Mouse (Mus musculus): ENCODE data around the gene Gm10277. TPM values are rescaled to one million over a fixed set of nuclear protein-coding genes. Genes with fewer than 3 reads are reported as not detected.

The Gm10277 gene
- polyA plus RNA-seq, 1 experiment from 2014 or later: 1.4 TPM

GRCm38 (mm10) chr11:77746652-77747051 lies 40.9 kb downstream of the Gm10277 start:
- Histone ChIP-seq H3K4me2 (replicated peaks) (no peak overlapping the region), H3K27me3 (no peaks in the 10 kb centered on the region), H3K9me3 (no peaks in the 10 kb centered on the region), H3K4me3 (no peak overlapping the region), H3K27ac (no peak overlapping the region), H3K36me3 (no peaks in the 10 kb centered on the region), H3K4me1 (no peaks in the 10 kb centered on the region), H3K9ac (no peak overlapping the region)
- 86% methylated on average over 4 of the region's 4 CpGs for WGBS
- no peak for ATAC-seq (ENCODE audit: insufficient number of reproducible peaks, insufficient read depth, low FRiP score, low TSS enrichment)

GRCm38 (mm10) chr11:77743966-77744365 lies 43.6 kb downstream of the Gm10277 start:
- 34% methylated on average over 6 of the region's 6 CpGs for WGBS
- no peak for ATAC-seq (ENCODE audit: insufficient number of reproducible peaks, insufficient read depth, low FRiP score, low TSS enrichment)
- no peak overlapping the region for H3K4me3 ChIP-seq

GRCm38 (mm10) chr11:77738555-77738954 lies 49.0 kb downstream of the Gm10277 start:
- Histone ChIP-seq H3K27ac (no peak overlapping the region), H3K9ac (no peak overlapping the region), H3K9me3 (no peaks in the 10 kb centered on the region), H3K27me3 (no peaks in the 10 kb centered on the region), H3K36me3 (no peaks in the 10 kb centered on the region), H3K4me1 (no peaks in the 10 kb centered on the region), H3K4me3 (no peak overlapping the region), H3K4me2 (replicated peaks) (no peak overlapping the region)
- WGBS: 46% methylated on average over 7 of the region's 7 CpGs
- ATAC-seq (ENCODE audit: insufficient number of reproducible peaks, insufficient read depth, low FRiP score, low TSS enrichment): no peak

More at GRCm38 (mm10) chr11:77743966-77744365, 43.6 kb downstream of the Gm10277 start:
- no peaks in the 10 kb centered on the region for H3K4me1 ChIP-seq
- no peaks in the 10 kb centered on the region for H3K9me3 ChIP-seq
- no peak overlapping the region for H3K4me2 ChIP-seq (replicated peaks)
- H3K36me3 ChIP-seq: no peaks in the 10 kb centered on the region
- no peak overlapping the region for H3K27ac ChIP-seq
- H3K27me3 ChIP-seq: no peaks in the 10 kb centered on the region
- no peak overlapping the region for H3K9ac ChIP-seq

GRCm38 (mm10) chr11:77737289-77737688 lies 50.3 kb downstream of the Gm10277 start:
- no peaks in the 10 kb centered on the region for H3K4me1 ChIP-seq
- no peak overlapping the region for H3K27ac ChIP-seq
- 1% methylated on average over 6 of the region's 6 CpGs for WGBS
- H3K4me3 ChIP-seq: no peak overlapping the region
- H3K9me3 ChIP-seq: no peaks in the 10 kb centered on the region
- no peak overlapping the region for H3K9ac ChIP-seq
- no peak overlapping the region for H3K4me2 ChIP-seq (replicated peaks)
- no peak for ATAC-seq (ENCODE audit: insufficient number of reproducible peaks, insufficient read depth, low FRiP score, low TSS enrichment)
- no peaks in the 10 kb centered on the region for H3K36me3 ChIP-seq
- H3K27me3 ChIP-seq: no peaks in the 10 kb centered on the region

Other genes with a start within 250 kb of the Gm10277 start
- 14.9 and 15.1 TPM in 2 replicates for gene Taok1, start 179.9 kb downstream of the Gm10277 start, polyA plus RNA-seq (2016; fragmentation: Nextera tagmentation; extraction: Ambion mirVana)
- 5.1 and 5.6 TPM in 2 replicates for gene Nufip2, start 101.6 kb downstream of the Gm10277 start, polyA plus RNA-seq (2016; fragmentation: Nextera tagmentation; extraction: Ambion mirVana)
- gene Cryba1, start 62.5 kb downstream of the Gm10277 start, polyA plus RNA-seq (2016; fragmentation: Nextera tagmentation; extraction: Ambion mirVana): 67.0 and 159 TPM in 2 replicates
- 33.2 and 35.0 TPM in 2 replicates for gene Myo18a, start 24.5 kb downstream of the Gm10277 start, polyA plus RNA-seq (2016; fragmentation: Nextera tagmentation; extraction: Ambion mirVana)
- 1.7 and 3.2 TPM in 2 replicates for gene Pipox, start 106.3 kb upstream of the Gm10277 start, polyA plus RNA-seq (2016; fragmentation: Nextera tagmentation; extraction: Ambion mirVana)
- gene Sez6, start 143.1 kb upstream of the Gm10277 start, polyA plus RNA-seq (2016; fragmentation: Nextera tagmentation; extraction: Ambion mirVana): 2.0 and 2.4 TPM in 2 replicates
- 27.5 and 27.7 TPM in 2 replicates for gene Phf12, start 195.0 kb upstream of the Gm10277 start, polyA plus RNA-seq (2016; fragmentation: Nextera tagmentation; extraction: Ambion mirVana)
- gene Dhrs13, start 244.5 kb upstream of the Gm10277 start, polyA plus RNA-seq (2016; fragmentation: Nextera tagmentation; extraction: Ambion mirVana): 20.3 and 21.9 TPM in 2 replicates

Measured in embryonic facial prominence, embryonic 12.5 days (tissue).